In the genomic region with DNA sequence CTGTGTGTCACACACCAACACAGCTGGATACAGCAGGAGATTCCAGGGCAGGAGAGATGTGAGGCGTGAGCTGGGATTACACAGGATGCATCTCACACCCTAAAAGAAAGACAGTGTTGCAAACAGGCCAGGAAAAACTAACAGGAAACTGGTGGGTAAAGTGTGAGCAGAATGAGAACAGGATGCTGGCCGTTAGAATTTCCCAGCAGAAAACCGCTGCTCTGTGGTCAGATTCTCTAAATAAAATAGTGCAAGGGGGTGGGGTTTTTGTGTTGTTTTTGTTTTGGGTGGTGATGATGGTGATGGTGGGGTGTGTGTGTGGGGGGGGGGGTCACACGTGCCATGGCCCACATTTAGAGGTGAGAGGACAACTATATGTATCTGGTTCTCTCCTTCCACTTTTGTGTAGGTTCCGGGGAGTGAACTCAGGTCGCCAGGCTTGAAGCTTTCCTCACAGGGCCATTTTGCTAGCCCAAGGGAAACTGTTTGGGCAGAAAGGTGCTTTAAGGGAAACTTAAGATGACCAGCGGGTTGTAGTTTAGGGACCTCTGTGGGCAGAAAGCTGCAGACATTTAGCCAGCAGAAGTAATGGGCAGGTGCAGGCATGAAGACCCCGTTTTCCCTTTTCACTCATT, we compare ENCODE assay signal across 19 mouse cellular contexts. TPM values are rescaled to one million over a fixed set of nuclear protein-coding genes. Genes with fewer than 3 reads are reported as not detected.
DNase-seq lines count a peak whose midpoint lies in the region; ATAC-seq lines count a peak whose summit lies in the region.
"Had no signal": no experiment of that assay in that cellular context is flagged by ENCODE, and none has a peak within 500 bp of the region (broad histone marks: within the 10 kb centered on the region; RNA-seq: fewer than 3 reads in every experiment).

No protein-coding gene starts in this region.

- H3K36me3 ChIP-seq in hindbrain, embryonic 13.5 days: no peaks in the 10 kb centered on the region
- H3K36me3 ChIP-seq: hindbrain, embryonic 15.5 days had no signal

- peak; percentile 67 for ATAC-seq in activated CD4-positive, CD25-positive, alpha-beta regulatory T cell, adult 4 months
- ATAC-seq in monocyte, adult 5-6 weeks (replicated peaks; ENCODE audit: insufficient number of reproducible peaks, low FRiP score, low TSS enrichment, poor library complexity, severe bottlenecking): 0 out of 2 replicates have a peak, but pooled peaks have one; percentile 3
- ATAC-seq in hindbrain, embryonic 13.5 days (ENCODE audit: low FRiP score): no peak
- ATAC-seq: forebrain, embryonic 13.5 days had no signal

- no peaks in the 10 kb centered on the region for H3K27me3 ChIP-seq in hindbrain, embryonic 13.5 days
- H3K27me3 ChIP-seq: forebrain, embryonic 13.5 days; hindbrain, embryonic 15.5 days had no signal

- no peak overlapping the region for H3K4me3 ChIP-seq in hindbrain, embryonic 13.5 days
- H3K4me3 ChIP-seq: forebrain, embryonic 13.5 days; hindbrain, embryonic 15.5 days had no signal

- no peaks in the 10 kb centered on the region for H3K9me3 ChIP-seq in hindbrain, embryonic 13.5 days
- H3K9me3 ChIP-seq: forebrain, embryonic 13.5 days; hindbrain, embryonic 15.5 days had no signal

- peaks cover 11% of the 10 kb centered on the region for H3K4me1 ChIP-seq in hindbrain, embryonic 13.5 days (replicated peaks)

- H3K4me2 ChIP-seq in hindbrain, embryonic 13.5 days: no peak overlapping the region
- H3K4me2 ChIP-seq: forebrain, embryonic 13.5 days; heart, embryonic 11.5 days had no signal

- no peak overlapping the region for H3K9ac ChIP-seq in hindbrain, embryonic 13.5 days
- H3K9ac ChIP-seq: forebrain, embryonic 13.5 days; hindbrain, embryonic 15.5 days; liver, embryonic 14.5 days had no signal

- WGBS in hindbrain, embryonic 13.5 days: 75% methylated on average over 8 of the region's 8 CpGs

- DNase-seq in spleen, postnatal 36 days (ENCODE audit: low spot score in 2 of 2): peak; percentile 19 to 37
- DNase-seq in spleen, postnatal 14 days (ENCODE audit: low spot score in 2 of 2): no peak
- DNase-seq in thymus, postnatal 4 days: peak; percentile 35
- DNase-seq in layer of hippocampus, postnatal 36 days: no peak
- DNase-seq in right cerebral cortex, postnatal 25 days: no peak
- DNase-seq: gastrocnemius, postnatal 10 days; kidney, adult 9 months had no signal

- no peak overlapping the region for H3K27ac ChIP-seq in hindbrain, embryonic 13.5 days
- H3K27ac ChIP-seq: forebrain, embryonic 13.5 days; hindbrain, embryonic 15.5 days; liver, embryonic 14.5 days; macrophage had no signal

RNA-seq across cellular contexts. Expression of a gene that starts 7.4 kb away (rescaled TPM):
- polyA plus RNA-seq in activated CD4-positive, CD25-positive, alpha-beta regulatory T cell, adult 4 months (2017; shearing (Covaris generic)): 1 to 10 TPM; 1.5 to 3.8 TPM
- 160 to 719 TPM (median 207 TPM) in 3 replicates for total RNA-seq in monocyte, adult 5-6 weeks (2017)
- polyA plus RNA-seq in hindbrain, embryonic 13.5 days (2015; fragmentation: Nextera tagmentation; extraction: Ambion mirVana): not detected in 2 replicates
- not detected for total RNA-seq in layer of hippocampus, postnatal 36 days (2021)
- total RNA-seq: left cerebral cortex, postnatal 36 days had no signal
- polyA plus RNA-seq: embryonic facial prominence, embryonic 14.5 days; forebrain, embryonic 13.5 days; heart, embryonic 11.5 days; hindbrain, embryonic 15.5 days had no signal

RNA-seq across cellular contexts. Expression of a gene that starts 29.7 kb away (rescaled TPM):
- not detected for polyA plus RNA-seq in activated CD4-positive, CD25-positive, alpha-beta regulatory T cell, adult 4 months (2017; shearing (Covaris generic))
- total RNA-seq in monocyte, adult 5-6 weeks (2017): 0.57 TPM in 1 of 3 replicates, not detected in the others
- not detected in 2 replicates for polyA plus RNA-seq in hindbrain, embryonic 13.5 days (2015; fragmentation: Nextera tagmentation; extraction: Ambion mirVana)
- total RNA-seq in layer of hippocampus, postnatal 36 days (2021): not detected
- total RNA-seq: ES-E14; gastrocnemius, postnatal 10 days; left cerebral cortex, postnatal 36 days had no signal
- polyA plus RNA-seq: cortical plate, adult 2 months; forebrain, embryonic 13.5 days; heart, embryonic 11.5 days; hindbrain, embryonic 15.5 days; liver, embryonic 14.5 days; macrophage had no signal

RNA-seq across cellular contexts. Expression of a gene that starts 29.7 kb away (rescaled TPM):
- not detected for polyA plus RNA-seq in activated CD4-positive, CD25-positive, alpha-beta regulatory T cell, adult 4 months (2017; shearing (Covaris generic))
- 99.8 to 219 TPM (median 100 TPM) in 3 replicates for total RNA-seq in monocyte, adult 5-6 weeks (2017)
- 0.08 TPM in 1 of 2 replicates, not detected in the other for polyA plus RNA-seq in hindbrain, embryonic 13.5 days (2015; fragmentation: Nextera tagmentation; extraction: Ambion mirVana)
- total RNA-seq in layer of hippocampus, postnatal 36 days (2021): not detected
- total RNA-seq: ES-E14; gastrocnemius, postnatal 10 days; left cerebral cortex, postnatal 36 days had no signal
- polyA plus RNA-seq: cortical plate, adult 2 months; forebrain, embryonic 13.5 days; heart, embryonic 11.5 days; hindbrain, embryonic 15.5 days had no signal

Comparison
In these comparisons a context has a peak if more than half of its experiments do, and no peak if none do; other contexts are left out.
1. DNase-seq: peak in spleen, postnatal 36 days (2 of 2) and thymus, postnatal 4 days (single experiment); none in spleen, postnatal 14 days (0 of 2), layer of hippocampus, postnatal 36 days (0 of 2) and right cerebral cortex, postnatal 25 days (single experiment).
2. RNA of a gene that starts 7.4 kb away (total RNA-seq): 160 to 719 TPM in monocyte, adult 5-6 weeks; not detected in layer of hippocampus, postnatal 36 days; every median in the first group is over 100 times any median in the second.
3. RNA of a gene that starts 29.7 kb away (total RNA-seq): 99.8 to 219 TPM in monocyte, adult 5-6 weeks; not detected in layer of hippocampus, postnatal 36 days; every median in the first group is over 100 times any median in the second.